Mouse (Mus musculus): Measurements from ENCODE around the gene Apip. TPM values are rescaled to one million over a fixed set of nuclear protein-coding genes. Genes with fewer than 3 reads are reported as not detected.
A peak's percentile ranks its signal among the peaks of the same experiment; 100 is the strongest.

Gene Apip
- polyA plus RNA-seq, 1 experiment from 2014 or later: 28.0 TPM

DNA sequence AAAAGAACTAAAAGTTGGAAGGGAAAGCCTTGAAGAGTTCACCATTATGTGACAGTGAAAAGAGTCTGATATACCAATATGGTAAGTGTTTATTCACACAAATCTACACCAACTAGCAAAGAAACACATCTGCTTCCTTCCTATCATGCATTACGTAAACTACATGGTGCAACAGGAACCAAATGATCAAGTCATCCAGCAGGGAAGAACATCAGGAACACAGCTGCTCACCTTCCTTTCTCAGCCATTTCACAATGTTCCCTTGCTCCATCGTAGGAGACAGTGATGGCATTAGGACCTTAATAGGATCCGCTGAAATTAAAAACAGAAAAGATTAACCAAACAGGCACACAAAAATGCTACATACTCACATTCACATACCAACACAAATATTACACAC lies 15.2 kb upstream of the Apip start:
- Histone ChIP-seq H3K4me3 (ENCODE audit: low read depth, low read length) (no peak overlapping the region), H3K9ac (replicated peaks) (no peak overlapping the region), H3K27me3 (ENCODE audit: insufficient read depth, low read length) (no peaks in the 10 kb centered on the region), H3K27ac (ENCODE audit: low read depth) (no peak overlapping the region), H3K4me2 (ENCODE audit: low read depth, low read length) (no peak overlapping the region), H3K9me3 (ENCODE audit: low read length) (no peaks in the 10 kb centered on the region), H3K4me1 (ENCODE audit: insufficient read depth) (0 out of 2 replicates have a peak, but pooled peaks cover 3% of the 10 kb centered on the region), H3K36me3 (replicated peaks; ENCODE audit: insufficient read depth, low read length) (0 out of 2 replicates have a peak, but pooled peaks cover under 1% of the 10 kb centered on the region)
- 80% methylated on average over 3 of the region's 3 CpGs for WGBS (ENCODE audit: insufficient replicate concordance)
- ATAC-seq (no peak), DNase-seq (no peak)
- no peak for TF ChIP-seq EP300 (IDR thresholded peaks at IDR 0.05; ENCODE audit: low read depth)
- no peak for TF ChIP-seq CTCF (IDR thresholded peaks at IDR 0.05; ENCODE audit: low read depth)

DNA sequence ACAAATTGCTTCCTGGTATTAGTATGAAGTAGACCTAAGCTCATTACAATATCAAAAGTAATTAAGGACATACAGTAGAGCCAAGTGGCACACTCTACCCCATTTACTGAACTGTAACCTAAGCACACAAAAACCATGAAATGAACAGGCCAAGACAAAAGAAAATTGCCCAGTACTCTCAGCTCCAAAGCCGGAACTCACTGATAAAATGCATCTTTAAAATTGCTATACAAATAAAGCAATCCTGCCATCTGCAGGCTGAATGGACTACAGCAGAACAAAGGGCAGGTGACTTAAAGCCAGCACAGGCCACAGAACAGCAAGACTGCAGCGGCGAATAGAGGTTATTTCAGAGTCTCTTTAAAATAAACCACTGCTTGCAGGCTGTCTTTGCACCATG lies 10.6 kb upstream of the Apip start:
- 0 out of 2 replicates have a peak, but pooled peaks have one; percentile 27 for ATAC-seq
- no peak overlapping the region for H3K4me2 ChIP-seq (ENCODE audit: low read depth, low read length)
- no peaks in the 10 kb centered on the region for H3K36me3 ChIP-seq (replicated peaks; ENCODE audit: insufficient read depth, low read length)
- H3K4me3 ChIP-seq (ENCODE audit: low read depth, low read length): no peak overlapping the region
- peak; percentile 70 for TF ChIP-seq CTCF (IDR thresholded peaks at IDR 0.05; ENCODE audit: low read depth)
- TF ChIP-seq EP300 (IDR thresholded peaks at IDR 0.05; ENCODE audit: low read depth): no peak
- H3K27ac ChIP-seq (ENCODE audit: low read depth): no peak overlapping the region
- H3K27me3 ChIP-seq (ENCODE audit: insufficient read depth, low read length): no peaks in the 10 kb centered on the region
- WGBS (ENCODE audit: insufficient replicate concordance): 34% methylated on average over 3 of the region's 3 CpGs
- H3K4me1 ChIP-seq (ENCODE audit: insufficient read depth): 0 out of 2 replicates have a peak, but pooled peaks cover 3% of the 10 kb centered on the region
- no peaks in the 10 kb centered on the region for H3K9me3 ChIP-seq (ENCODE audit: low read length)
- DNase-seq: peak; percentile 29
- H3K9ac ChIP-seq (replicated peaks): no peak overlapping the region

DNA sequence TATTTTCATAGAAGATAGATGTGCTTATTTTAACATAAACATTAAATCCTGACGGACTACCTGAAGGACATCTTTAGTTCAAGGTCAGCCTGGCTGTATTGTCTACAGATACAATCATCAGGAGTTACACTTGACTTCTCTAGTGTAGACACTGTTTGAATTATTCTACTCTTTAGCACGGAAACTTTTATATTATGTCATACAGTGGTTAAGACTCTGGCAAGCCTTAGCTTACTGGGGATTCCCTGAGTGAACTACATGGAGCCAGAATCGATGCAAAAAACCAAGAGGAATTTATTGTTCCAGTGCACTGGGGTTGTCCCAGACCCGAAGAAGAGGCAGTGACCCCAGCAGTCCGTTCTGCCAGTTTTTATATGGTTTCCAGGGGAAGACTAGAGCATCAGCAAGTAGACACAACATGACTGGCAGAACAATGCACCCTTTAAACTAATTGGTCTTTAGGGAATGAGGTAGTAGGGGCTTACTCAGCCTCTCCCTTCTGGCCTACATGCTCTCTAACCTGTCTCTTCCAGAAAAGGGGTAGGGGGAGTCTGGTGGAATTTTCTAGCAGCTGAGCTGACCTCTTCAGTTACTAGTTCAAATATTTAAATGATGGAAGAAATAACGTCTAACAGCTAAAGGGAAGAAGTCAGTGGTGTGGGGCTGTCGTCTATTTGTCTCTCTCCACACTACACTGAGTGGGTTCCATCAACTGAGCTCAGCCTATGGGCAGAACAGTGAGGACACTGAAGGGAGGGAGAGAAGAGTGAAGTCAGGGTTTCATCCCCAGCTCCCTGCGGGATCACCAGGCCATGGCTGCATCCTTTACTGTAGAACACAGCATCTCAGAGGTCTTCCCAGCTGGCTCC lies 6.6 kb upstream of the Apip start:
- 76% methylated on average over 8 of the region's 8 CpGs for WGBS (ENCODE audit: insufficient replicate concordance)
- no peaks in the 10 kb centered on the region for H3K4me1 ChIP-seq (ENCODE audit: insufficient read depth)

DNA sequence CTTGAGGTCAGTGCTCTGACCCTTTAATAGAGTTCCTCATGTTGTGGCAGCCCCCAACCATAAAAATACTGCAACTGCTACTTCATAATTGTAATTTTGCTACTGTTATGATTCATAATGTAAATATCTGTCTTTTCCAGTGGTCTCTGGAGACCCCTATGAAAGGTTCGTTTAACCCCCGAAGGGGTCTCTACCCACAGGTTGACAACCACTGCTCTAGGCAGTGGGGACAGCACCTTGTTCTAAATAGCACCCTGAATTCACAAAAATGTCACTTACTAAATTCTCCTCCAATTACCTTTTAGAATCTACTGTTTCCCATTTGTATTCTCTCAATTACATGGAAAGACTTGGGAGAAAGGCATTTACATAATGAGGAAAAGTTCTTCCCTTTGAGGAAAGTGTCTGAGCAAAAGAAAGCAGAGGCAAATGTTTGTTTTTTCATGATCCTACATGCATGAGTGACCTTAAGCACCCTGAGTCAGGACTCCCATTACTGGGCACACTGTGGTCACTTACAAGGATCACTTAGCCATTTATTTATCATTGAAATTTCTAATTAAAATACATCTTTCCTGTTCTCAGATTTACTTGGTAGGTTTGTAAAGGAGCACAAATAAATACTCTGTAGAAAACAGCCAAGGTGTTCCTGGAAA lies 5.8 kb upstream of the Apip start:
- ATAC-seq (no peak), DNase-seq (no peak)
- H3K4me1 ChIP-seq (ENCODE audit: insufficient read depth): peaks cover 4% of the 10 kb centered on the region; the same call in 1 of the 2 replicates

More for the DNA sequence above, 6.6 kb upstream of the Apip start:
- DNase-seq: no peak
- no peak overlapping the region for H3K4me2 ChIP-seq (ENCODE audit: low read depth, low read length)
- no peak for ATAC-seq
- no peaks in the 10 kb centered on the region for H3K27me3 ChIP-seq (ENCODE audit: insufficient read depth, low read length)
- H3K9ac ChIP-seq (replicated peaks): no peak overlapping the region
- TF ChIP-seq CTCF (IDR thresholded peaks at IDR 0.05; ENCODE audit: low read depth): no peak
- no peak for TF ChIP-seq EP300 (IDR thresholded peaks at IDR 0.05; ENCODE audit: low read depth)
- no peaks in the 10 kb centered on the region for H3K36me3 ChIP-seq (replicated peaks; ENCODE audit: insufficient read depth, low read length)
- H3K27ac ChIP-seq (ENCODE audit: low read depth): no peak overlapping the region
- no peaks in the 10 kb centered on the region for H3K9me3 ChIP-seq (ENCODE audit: low read length)
- H3K4me3 ChIP-seq (ENCODE audit: low read depth, low read length): no peak overlapping the region

DNA sequence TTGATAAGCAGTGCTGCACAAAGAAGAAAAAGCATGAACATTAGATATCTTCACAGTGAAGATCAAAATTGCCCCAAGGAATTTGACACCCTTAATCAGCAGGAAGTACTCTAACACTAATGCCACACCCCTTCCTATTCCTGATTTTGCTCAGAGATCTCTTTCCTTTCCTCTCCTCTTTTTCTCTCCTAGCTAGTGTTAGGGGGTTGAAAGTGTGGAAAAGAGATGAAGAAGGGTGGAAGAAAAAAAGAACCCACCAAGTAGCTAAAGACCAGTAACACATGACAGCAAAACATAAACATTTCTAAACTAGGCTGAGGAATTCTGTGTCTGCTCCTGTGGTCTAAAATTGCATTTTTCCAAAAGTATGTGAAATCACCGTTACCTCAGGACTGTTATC lies 4.9 kb upstream of the Apip start:
- Histone ChIP-seq H3K9ac (replicated peaks) (no peak overlapping the region), H3K9me3 (ENCODE audit: low read length) (no peaks in the 10 kb centered on the region), H3K4me3 (ENCODE audit: low read depth, low read length) (no peak overlapping the region), H3K36me3 (replicated peaks; ENCODE audit: insufficient read depth, low read length) (no peaks in the 10 kb centered on the region), H3K27ac (ENCODE audit: low read depth) (no peak overlapping the region), H3K27me3 (ENCODE audit: insufficient read depth, low read length) (no peaks in the 10 kb centered on the region), H3K4me1 (ENCODE audit: insufficient read depth) (peaks cover 4% of the 10 kb centered on the region; the same call in 1 of the 2 replicates), H3K4me2 (ENCODE audit: low read depth, low read length) (no peak overlapping the region)
- WGBS (ENCODE audit: insufficient replicate concordance): 64% methylated on average over 1 of the region's 1 CpGs
- DNase-seq: no peak
- ATAC-seq: no peak
- TF ChIP-seq CTCF (IDR thresholded peaks at IDR 0.05; ENCODE audit: low read depth): no peak

More for the DNA sequence above, 5.8 kb upstream of the Apip start:
- H3K9ac ChIP-seq (replicated peaks): no peak overlapping the region
- H3K4me2 ChIP-seq (ENCODE audit: low read depth, low read length): no peak overlapping the region
- H3K36me3 ChIP-seq (replicated peaks; ENCODE audit: insufficient read depth, low read length): no peaks in the 10 kb centered on the region
- no peak overlapping the region for H3K27ac ChIP-seq (ENCODE audit: low read depth)
- no peak overlapping the region for H3K4me3 ChIP-seq (ENCODE audit: low read depth, low read length)
- 82% methylated on average over 2 of the region's 2 CpGs for WGBS (ENCODE audit: insufficient replicate concordance)
- H3K27me3 ChIP-seq (ENCODE audit: insufficient read depth, low read length): no peaks in the 10 kb centered on the region
- TF ChIP-seq EP300 (IDR thresholded peaks at IDR 0.05; ENCODE audit: low read depth) (no peak), CTCF (IDR thresholded peaks at IDR 0.05; ENCODE audit: low read depth) (no peak)
- no peaks in the 10 kb centered on the region for H3K9me3 ChIP-seq (ENCODE audit: low read length)

DNA sequence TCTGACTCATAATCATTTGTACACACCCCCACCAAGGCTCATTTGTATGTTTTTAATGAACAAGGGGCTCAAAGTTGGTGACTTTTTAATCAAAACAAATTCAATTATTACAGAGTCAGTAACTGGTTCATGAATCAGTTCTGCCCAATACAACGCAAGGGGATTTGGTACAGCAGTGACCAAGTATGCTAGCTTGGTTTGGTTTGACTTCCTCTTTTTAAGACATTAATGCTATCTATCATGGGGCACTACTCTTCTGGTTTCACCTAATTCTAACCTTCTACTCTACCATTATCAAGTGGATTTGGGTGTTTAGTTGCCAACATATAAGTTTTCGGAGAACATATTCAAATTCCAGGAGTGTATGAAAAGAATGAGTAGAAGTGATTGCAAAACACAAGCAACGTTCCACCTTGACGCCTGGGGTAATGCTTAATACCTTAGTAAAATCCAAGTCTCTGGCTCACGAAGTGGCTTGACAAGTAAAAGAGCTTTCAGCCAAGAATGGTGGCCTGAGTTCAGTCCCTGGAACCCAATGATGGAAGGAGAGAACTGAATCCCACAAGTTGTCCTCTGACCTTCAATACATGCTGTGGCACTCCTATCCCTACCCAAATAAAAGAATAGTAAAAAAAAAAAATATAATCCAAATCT lies 3.6 kb upstream of the Apip start:
- WGBS (ENCODE audit: insufficient replicate concordance): 82% methylated on average over 5 of the region's 5 CpGs
- no peak overlapping the region for H3K9ac ChIP-seq (replicated peaks)
- H3K36me3 ChIP-seq (replicated peaks; ENCODE audit: insufficient read depth, low read length): no peaks in the 10 kb centered on the region
- H3K4me3 ChIP-seq (ENCODE audit: low read depth, low read length): no peak overlapping the region
- no peaks in the 10 kb centered on the region for H3K27me3 ChIP-seq (ENCODE audit: insufficient read depth, low read length)
- no peak for DNase-seq
- no peak overlapping the region for H3K27ac ChIP-seq (ENCODE audit: low read depth)
- TF ChIP-seq EP300 (IDR thresholded peaks at IDR 0.05; ENCODE audit: low read depth) (no peak), CTCF (IDR thresholded peaks at IDR 0.05; ENCODE audit: low read depth) (no peak)
- ATAC-seq: no peak
- H3K4me1 ChIP-seq (ENCODE audit: insufficient read depth): peaks cover 6% of the 10 kb centered on the region
- H3K9me3 ChIP-seq (ENCODE audit: low read length): no peaks in the 10 kb centered on the region
- H3K4me2 ChIP-seq (ENCODE audit: low read depth, low read length): no peak overlapping the region
